Mouse (Mus musculus): ENCODE results near the gene Lsm12.

Gene Lsm12

DNA sequence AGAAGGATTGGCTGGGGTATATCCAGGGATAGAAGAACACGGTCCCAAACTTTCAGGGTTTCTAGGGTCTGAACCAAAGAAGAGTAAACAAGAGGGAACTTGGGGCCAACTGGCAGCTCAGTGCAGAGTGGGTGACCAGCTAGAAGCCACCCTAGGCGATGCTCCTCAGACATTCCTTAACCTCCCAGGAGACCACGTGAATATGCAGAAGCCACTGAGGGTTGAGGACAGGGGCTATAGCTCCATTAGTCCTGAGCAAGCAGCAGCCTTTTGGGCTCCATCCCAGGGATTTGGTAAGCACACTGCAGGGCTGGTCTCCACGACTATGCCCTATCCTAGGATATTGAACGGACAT is 31.8 kb upstream of the Lsm12 start:
- no peak for DNase-seq (ENCODE audit: low spot score in 2 of 2)

DNA sequence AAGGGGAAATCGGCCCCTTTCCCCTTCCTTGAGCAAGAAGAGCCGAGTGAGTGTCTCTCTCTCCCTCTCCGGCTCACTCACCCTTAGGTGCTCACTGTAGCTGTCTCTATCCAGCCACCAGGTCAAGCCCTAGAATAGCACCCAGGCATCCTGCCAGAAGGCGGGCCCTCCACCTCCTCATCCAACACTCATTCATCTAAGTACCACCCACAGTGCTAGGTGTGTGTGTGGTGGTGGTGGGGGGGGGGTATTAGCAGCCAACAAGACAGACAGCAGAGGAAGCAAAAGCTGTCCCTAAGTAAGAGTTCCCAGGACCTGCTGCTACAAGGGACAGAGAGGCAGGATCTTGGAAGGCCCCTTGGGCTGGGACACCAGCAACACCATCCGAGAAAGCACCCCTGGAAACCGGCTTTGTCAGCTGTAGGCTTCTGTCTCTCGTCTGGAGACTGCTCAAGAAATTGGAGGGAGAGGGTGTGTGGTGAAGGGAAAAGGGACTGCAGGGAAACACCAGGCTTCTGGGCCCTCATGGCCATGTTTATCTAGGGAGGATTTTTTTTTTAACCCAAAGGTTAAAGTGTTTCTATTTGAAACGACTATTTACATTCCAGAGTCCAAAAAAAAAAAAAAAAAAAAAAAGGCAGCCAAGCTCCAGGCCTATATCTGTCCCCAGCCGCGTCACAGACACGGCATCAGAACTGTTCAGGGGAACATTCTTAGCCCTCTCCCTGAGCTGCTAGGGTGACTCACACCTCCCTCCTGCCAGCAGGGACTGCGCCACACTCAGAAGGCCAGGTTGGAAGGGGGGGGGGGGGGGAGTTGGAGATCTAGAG is 31.2 kb upstream of the Lsm12 start:
- no peak for DNase-seq (ENCODE audit: low spot score in 2 of 2)

GRCm38 (mm10) chr11:102215511-102215910 is 30.4 kb upstream of the Lsm12 start:
- no peak for DNase-seq (ENCODE audit: low spot score in 2 of 2)

DNA sequence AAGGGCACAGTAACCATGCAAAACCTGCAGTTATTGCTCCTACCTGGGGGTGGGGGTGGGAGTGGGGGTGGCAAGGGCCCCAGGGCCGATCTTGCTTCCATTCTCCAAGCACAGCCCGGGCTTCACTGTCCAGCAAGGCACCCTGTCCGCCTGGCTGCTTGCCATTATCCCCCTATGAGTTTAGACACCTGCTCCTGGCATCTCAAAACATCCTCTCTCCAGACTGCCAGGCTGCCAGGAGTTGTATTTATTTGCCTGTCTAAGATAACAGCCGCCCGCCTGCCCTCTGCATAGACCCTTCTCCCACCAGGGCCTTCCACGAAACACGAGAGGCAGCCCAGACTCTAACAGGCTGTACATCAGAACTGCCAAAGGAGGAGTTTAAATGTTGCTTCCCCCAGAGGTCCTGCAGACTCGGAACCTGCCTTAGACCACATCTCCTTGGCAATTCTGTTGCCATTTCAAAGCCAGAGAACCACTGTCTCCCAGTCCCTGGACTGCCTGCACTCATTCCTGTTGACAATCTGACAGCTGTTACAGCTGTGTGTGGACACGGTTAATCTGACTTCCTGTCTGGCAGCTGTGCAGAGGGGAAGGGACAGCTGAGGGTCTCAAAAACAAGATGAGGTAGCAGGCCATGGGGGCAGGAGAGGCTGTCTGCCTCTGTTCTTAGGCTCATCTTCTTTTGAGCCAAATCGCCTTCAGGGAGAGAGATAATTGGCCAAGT is 29.5 kb upstream of the Lsm12 start:
- DNase-seq (ENCODE audit: low spot score in 2 of 2), result no peak

- no peak for DNase-seq (ENCODE audit: low spot score in 2 of 2)
These were observed 26.8 kb upstream of the Lsm12 start for GRCm38 (mm10) chr11:102211936-102212341.

GRCm38 (mm10) chr11:102211011-102211410 is 25.9 kb upstream of the Lsm12 start:
- no peak for DNase-seq (ENCODE audit: low spot score in 2 of 2)

- no peak for DNase-seq (ENCODE audit: low spot score in 2 of 2)
These were observed 25.1 kb upstream of the Lsm12 start for GRCm38 (mm10) chr11:102210185-102210584.

DNA sequence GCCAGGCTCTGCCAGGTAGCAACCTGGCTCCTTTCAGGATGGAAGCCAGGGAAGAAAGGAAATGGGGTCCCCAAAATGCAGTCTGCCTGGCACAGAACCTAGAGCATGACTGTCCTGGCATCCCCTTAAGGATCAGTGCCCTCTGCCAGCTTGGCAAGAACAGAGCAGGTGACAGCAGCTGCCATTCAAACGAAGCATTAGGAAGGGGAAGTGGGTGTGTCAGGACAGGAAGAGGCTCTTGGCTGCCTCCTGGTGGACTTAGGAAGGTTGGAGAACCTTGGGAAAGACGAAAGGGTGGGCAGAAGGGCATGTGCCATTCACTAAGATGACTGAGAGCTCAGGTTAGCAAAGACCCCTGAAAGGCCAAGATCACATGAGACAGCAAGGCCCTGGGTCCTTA is 24.6 kb upstream of the Lsm12 start:
- DNase-seq (ENCODE audit: low spot score in 2 of 2), result no peak

DNA sequence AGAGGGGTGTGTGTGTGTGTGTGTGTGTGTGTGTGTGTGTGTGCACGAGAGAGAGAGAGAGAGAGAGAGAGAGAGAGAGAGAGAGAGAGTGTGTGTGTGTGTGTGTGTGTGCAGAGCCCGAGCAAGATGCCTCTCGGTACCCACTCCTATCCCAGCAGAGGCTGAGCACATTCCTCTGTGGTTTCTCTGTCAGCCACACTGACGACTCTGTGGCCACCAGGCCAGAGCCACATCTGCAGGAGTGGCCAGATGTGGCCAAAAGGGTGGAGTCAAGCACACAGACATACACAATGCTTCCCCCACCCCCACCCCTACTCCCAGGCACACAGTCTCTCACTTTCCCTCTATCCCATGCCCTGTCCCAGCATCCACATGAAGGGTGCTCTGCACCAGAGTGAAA is 23.8 kb upstream of the Lsm12 start:
- peak; percentile 33 to 70 for DNase-seq (ENCODE audit: low spot score in 2 of 2)

- DNase-seq (ENCODE audit: low spot score in 2 of 2), result no peak
These were observed 23.0 kb upstream of the Lsm12 start for GRCm38 (mm10) chr11:102207825-102208777.

DNA sequence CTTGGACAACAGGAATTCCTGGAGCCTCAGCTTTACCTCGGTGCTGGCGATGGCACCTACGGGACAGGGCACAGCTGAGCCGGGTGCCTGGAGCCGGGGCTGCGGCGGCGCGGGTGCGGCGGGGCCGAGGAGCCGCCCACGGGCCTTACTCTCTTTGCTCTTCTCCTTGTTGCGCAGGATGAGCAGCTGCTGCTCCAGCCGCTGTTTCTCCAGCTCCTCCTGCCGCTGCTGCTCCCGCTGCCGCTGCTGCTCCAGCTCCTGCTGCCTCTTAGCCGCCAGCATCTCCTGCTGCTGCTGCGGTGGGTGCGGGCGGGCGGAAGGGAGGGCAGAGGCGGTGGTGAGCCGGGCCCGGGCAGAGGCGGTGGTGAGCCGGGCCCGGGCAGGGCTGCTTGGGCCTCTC is 21.4 kb upstream of the Lsm12 start:
- DNase-seq (ENCODE audit: low spot score in 2 of 2), result no peak

DNA sequence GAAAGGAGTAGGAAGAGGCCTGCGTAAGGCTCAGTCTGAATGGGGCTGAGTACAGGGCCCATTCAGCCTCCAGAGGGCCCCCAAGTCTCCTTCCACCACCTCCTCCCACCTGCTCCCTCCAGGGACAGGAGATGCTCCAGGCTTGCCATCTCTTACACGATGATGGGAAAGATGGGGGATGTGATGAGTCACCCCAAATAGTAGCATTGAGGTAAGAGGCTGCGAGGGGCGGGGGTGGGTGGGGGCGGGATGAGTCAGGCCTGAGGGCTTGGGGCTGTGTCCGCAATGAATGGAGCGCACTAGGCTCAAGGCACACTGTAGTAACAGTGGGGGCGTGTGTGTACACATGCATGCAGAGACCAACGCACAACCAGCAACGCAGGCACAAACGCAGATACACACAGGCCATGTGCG is 16.3 kb upstream of the Lsm12 start:
- DNase-seq (ENCODE audit: low spot score in 2 of 2), result no peak

DNA sequence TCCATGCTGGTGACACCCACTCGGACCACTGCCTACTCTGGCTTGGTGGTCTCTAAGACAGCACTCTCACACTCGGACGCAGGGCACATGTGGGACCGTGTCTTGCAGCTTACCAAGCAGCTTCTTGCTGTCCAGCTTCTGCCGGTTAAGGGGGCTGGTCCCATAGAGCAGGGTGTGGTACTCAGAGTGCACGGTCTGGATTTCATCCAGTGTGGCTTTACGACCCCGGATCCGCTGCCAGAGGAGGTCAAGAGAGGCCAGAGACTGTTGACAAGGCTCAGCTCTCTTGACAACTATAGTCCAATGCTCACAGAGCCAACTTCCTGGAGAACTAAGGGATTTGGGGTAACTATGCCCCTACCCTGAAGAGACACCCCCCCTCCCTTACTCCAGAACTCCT is 14.8 kb upstream of the Lsm12 start:
- DNase-seq (ENCODE audit: low spot score in 2 of 2), result no peak

DNA sequence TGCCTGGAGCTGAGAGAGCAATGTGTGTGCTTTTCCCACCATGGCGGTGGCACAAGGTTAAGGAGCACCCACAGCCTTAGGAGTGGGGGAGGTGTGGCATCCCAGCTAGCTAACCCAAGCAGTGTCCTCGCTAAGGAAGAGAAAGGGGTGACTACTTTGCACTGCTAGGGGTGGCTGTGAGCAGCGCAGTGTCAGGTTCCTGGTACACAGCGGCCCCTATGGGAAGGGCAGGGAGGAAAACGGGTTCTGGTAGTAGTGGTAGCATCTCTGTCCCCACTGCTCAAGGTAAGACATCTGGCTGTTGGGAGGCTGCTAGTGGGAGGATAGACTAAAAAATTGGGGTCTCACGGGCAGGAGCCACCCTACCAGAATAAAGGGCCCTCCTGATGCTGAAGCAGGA is 13.1 kb upstream of the Lsm12 start:
- DNase-seq (ENCODE audit: low spot score in 2 of 2), result no peak

- no peak for DNase-seq (ENCODE audit: low spot score in 2 of 2)
These were observed 11.1 kb upstream of the Lsm12 start for GRCm38 (mm10) chr11:102196018-102196797.

DNA sequence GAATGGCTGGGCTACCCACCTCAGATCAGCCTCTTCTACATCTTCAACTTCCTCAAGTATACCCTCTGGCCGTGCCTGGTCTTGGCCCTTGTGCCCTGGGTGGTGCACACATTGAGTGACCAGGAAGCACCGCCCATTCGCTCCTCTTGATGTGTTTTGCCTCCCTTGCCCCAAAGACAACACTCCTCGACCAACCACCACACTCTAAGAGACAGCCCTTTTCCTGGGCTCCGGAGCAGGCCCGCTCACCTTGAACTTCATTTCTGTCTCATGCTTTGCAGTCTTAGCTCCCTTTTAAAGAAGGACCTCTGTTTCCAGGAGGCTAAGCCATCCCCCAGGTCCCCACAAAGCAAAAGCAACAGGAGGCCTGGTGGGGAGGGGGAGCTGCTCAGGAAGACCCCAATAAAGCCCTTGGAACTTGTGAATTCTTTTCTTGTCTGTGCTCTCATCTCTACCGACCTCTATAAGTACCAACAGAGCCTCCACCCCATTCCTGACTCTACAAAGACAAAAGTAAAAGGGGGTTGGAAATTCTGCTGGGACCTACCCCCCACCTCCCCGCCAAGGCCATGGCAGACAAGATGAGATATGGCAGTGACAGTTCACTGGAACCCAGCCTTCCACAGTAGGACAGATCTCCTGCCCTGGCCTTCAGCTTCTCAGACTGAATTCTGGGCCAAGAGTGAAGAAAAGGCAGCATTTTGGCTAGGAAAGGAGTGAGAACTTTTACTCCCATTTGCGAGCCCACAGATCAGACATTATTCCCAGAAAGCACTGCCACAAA is 8.8 kb upstream of the Lsm12 start:
- no peak for DNase-seq (ENCODE audit: low spot score in 2 of 2)

DNA sequence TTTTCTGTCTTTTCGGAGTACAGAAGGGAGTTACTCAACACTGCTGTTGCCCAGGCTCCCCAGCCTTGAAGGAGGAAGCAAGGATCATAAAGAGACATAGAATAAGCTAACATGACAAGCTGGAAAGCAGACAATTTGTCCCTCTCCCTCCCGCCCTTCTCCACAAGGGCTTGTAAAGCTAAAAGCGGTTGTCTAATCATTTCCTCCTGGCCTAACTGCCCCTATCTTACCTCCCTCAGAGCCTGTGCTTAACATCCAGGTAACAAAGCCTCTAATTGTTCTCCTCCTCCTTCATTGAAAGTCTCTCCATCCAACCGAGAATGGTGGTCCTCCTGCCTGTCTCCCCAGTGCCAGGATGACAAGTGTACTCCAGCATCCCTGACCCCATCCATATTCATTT is 5.8 kb upstream of the Lsm12 start:
- no peak for DNase-seq (ENCODE audit: low spot score in 2 of 2)

DNA sequence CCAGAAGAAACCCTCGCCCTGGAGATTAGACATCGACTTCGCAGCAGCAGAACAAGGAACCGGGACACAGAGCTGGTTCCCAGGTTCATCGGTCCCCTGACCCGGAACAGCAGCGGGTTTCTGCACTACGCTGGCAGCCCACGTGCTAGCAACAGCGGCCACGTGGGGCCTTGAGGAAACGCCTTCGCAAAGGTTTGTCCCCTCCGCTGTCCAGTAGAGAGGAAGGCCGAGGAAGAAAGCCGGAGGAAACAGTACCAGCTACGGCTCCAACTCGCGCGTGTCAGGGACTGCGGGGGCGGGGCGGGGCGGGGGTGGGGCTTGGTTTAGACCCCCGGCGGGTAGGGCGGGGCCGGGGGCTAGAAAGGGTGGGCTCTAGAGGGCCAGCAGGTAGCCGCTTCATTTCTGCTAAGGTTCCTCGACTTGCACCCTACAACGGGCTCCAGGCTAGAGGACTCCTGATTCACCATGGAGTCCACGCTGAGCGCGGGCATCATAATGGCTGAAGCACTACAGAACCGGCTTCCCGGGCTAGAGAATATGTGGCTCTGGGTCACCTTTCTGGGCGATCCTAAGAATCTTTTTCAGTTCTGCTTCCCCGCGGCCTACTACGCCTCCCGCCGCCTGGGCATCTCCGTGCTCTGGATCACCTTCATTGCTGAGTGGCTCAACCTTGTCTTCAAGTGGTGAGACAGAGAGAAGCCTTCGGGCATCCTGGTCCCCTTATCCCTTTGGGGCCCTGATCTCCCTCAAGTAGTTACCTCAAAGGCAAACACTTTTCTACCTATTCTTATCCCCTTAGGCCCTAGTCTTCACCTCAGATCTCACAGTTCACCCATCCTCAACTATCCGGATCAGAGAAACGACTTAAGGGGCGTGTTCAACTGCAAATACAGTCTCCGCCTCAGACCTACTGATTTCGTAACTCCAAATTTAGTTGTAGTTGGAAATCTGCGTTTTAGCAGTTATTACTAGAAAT is 4.7 kb upstream of the Lsm12 start, which contains the start of gene G6pc3:
TSS of gene G6pc3 (plus strand) at position 160 of the 976 bp plus-strand sequence.
- peak; percentile 74 to 77 for DNase-seq (ENCODE audit: low spot score in 2 of 2)

DNA sequence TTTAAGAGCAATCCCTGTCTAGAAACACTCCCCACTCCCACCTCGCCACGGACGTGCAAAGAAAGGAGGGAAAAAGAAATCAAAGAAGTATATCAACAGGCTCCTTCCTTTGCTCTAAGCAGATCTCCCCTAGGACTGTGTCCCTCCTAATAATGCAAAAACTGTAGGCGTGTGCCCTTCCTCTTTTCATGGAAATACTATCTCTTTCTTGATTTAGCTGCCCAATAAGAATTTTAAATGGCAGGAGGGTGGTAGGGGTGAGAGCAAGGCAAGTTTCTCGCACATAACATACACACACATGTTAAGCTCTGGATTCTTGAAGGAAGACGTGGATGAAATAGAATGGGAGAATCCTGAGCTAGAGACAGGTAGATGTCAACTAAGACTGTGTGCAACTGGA is 3.9 kb upstream of the Lsm12 start:
- DNase-seq (ENCODE audit: low spot score in 2 of 2), result no peak

Measured in natural killer cell, adult 2 months (primary cell).